Mouse (Mus musculus) C2C12 (cell line): Measurements from ENCODE around the gene Pnp. TPM values are rescaled to one million over a fixed set of nuclear protein-coding genes. Genes with fewer than 3 reads are reported as not detected.
"Not testable (repeated sequence)": the region's sequence is repeated elsewhere in the genome, so short reads cannot be mapped to it uniquely, and the experiment has no call there.

Experiments used
- H3K27me3 ChIP-seq: one replicate; pipeline ENCODE4 v1.6.1; 2011; ENCODE audit not compliant: control insufficient read depth, insufficient read depth, insufficient read length
- H3K36me3 ChIP-seq: one replicate; pipeline ENCODE4 v1.6.1; 2011; ENCODE audit not compliant: control insufficient read depth, insufficient read depth
- H3K4me3 ChIP-seq: one replicate; pipeline ENCODE4 v1.5.1; 2011; ENCODE audit warnings: mild to moderate bottlenecking, control low read depth; ENCODE audit not compliant: poor library complexity, insufficient read depth, severe bottlenecking
- H3K79me2 ChIP-seq: one replicate; pipeline ENCODE4 v1.6.1; 2011; ENCODE audit not compliant: control insufficient read depth, insufficient read depth
- H3K79me3 ChIP-seq: one replicate; pipeline ENCODE4 v1.6.1; 2011; ENCODE audit warnings: low read depth, control low read depth
- H3ac ChIP-seq: one replicate; pipeline ENCODE3; 2011; ENCODE audit warnings: low read depth; ENCODE audit not compliant: control insufficient read depth, insufficient read length
- CEBPB ChIP-seq: IDR thresholded peaks from one replicate; pipeline ENCODE4 v1.6.1; 2011; ENCODE audit warnings: low read depth, mild to moderate bottlenecking, control low read depth, moderate library complexity
- CTCF ChIP-seq: IDR thresholded peaks from one replicate; pipeline ENCODE4 v1.5.1; 2011; ENCODE audit not compliant: control insufficient read depth, insufficient read depth, insufficient read length
- FOSL1 ChIP-seq: IDR thresholded peaks from one replicate; pipeline ENCODE4 v1.8.0; 2011; ENCODE audit warnings: mild to moderate bottlenecking, low read length; ENCODE audit not compliant: poor library complexity, insufficient read depth, severe bottlenecking
- MAX ChIP-seq: IDR thresholded peaks from one replicate; pipeline ENCODE4 v1.6.1; 2011; ENCODE audit warnings: mild to moderate bottlenecking, control low read depth
- MYOD1 ChIP-seq: IDR thresholded peaks from one replicate; pipeline ENCODE4 v1.6.1; 2011; ENCODE audit warnings: low read depth; ENCODE audit not compliant: control insufficient read depth, insufficient read length
- MYOG ChIP-seq: IDR thresholded peaks from one replicate; pipeline ENCODE4 v1.6.1; 2011; ENCODE audit not compliant: control insufficient read depth, insufficient read length; ENCODE audit errors: extremely low read depth
- USF1 ChIP-seq: IDR thresholded peaks from one replicate; pipeline ENCODE4 v1.6.1; 2011; ENCODE audit warnings: low read depth, mild to moderate bottlenecking, control low read depth, moderate library complexity
- polyA plus RNA-seq: library from polyadenylated mRNA; unstranded; fragments of >200 nt; fragmentation: generic; extraction: Trizol; gene quantifications from one replicate; pipeline ENCODE4 v1.2.1, GENCODE M21; 2012; ENCODE audit warnings: missing spikeins

Pnp gene
- polyA plus RNA-seq, 1 experiment: 67.0 TPM

GRCm38 (mm10) chr14:50938940-50939339 lies 8.1 kb downstream of the Pnp start:
- no peak for TF ChIP-seq MYOD1
- Histone ChIP-seq H3K27me3 (no peaks in the 10 kb centered on the region), H3K79me3 (no peaks in the 10 kb centered on the region), H3K79me2 (no peaks in the 10 kb centered on the region), H3K4me3 (no peak overlapping the region), H3K36me3 (no peaks in the 10 kb centered on the region), H3ac (no peak overlapping the region)

- peaks cover 1% of the 10 kb centered on the region for H3K79me3 ChIP-seq
- peak within 1 kb of the TSS; percentile 59 for H3ac ChIP-seq
- H3K4me3 ChIP-seq: peak within 1 kb of the TSS; percentile 32
- TF ChIP-seq MYOD1 (no peak), USF1 (no peak), CTCF (peak; percentile 12), MAX (no peak), FOSL1 (no peak), CEBPB (peak; percentile 78), MYOG (no peak)
- no peaks in the 10 kb centered on the region for H3K27me3 ChIP-seq
- peaks cover 5% of the 10 kb centered on the region for H3K79me2 ChIP-seq
- no peaks in the 10 kb centered on the region for H3K36me3 ChIP-seq
Measured at GRCm38 (mm10) chr14:50943932-50944667, 13.2 kb downstream of the Pnp start, which contains the start of gene Gm49342. Gm49342 (plus strand) TSS chr14:50944517.

DNA sequence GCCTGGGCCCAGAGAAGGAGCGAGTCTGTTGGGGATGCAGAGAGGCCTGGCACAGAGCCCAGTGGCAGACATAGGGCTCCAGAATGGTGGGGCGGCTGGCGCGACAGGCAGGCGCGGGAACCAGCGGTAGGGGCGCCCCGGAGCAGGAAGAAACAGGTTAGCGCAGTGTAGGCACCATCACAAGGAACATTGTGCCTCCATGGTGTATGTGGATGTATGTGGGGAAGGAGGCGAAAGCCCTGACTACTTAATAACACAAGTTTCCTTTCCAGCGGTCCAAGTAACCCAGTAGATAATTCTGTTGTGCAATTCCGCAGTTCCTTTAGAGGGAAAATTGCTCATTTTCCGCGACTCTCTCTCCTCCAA lies 13.8 kb downstream of the Pnp start:
- H3K4me3 ChIP-seq: peak overlapping the region; percentile 32
- not testable (repeated sequence) for H3K27me3 ChIP-seq, H3ac ChIP-seq, H3K79me2 ChIP-seq, H3K36me3 ChIP-seq, H3K79me3 ChIP-seq

DNA sequence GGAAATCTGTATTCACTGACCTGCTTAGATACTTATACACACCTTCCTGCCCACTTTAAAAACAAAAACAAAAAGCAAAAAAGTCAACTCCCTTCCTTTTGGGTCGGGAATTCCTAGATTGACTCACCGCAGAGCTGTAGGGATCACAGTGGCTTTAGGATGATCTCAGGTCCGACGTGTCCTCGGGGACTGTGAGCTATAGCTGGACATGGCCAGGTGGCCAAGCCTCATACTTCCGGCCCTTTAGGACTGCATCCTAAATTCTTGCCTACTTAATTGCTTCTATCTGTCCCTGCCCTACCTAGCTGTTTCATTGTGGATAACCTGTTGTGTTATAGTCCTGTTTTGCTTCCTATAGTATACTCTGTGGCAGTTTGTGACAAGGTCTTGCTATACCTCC lies 14.2 kb downstream of the Pnp start:
- not testable (repeated sequence) for H3K79me3 ChIP-seq, H3ac ChIP-seq, H3K36me3 ChIP-seq, H3K79me2 ChIP-seq, H3K27me3 ChIP-seq
- H3K4me3 ChIP-seq: peak overlapping the region; percentile 32

- not testable (repeated sequence) for H3K79me3 ChIP-seq, H3K27me3 ChIP-seq, H3K79me2 ChIP-seq, H3ac ChIP-seq, H3K36me3 ChIP-seq
- peak overlapping the region; percentile 32 for H3K4me3 ChIP-seq
Measured at GRCm38 (mm10) chr14:50945526-50945925, 14.6 kb downstream of the Pnp start.

GRCm38 (mm10) chr14:50955487-50955886 lies 24.6 kb downstream of the Pnp start:
- Histone ChIP-seq H3K79me2 (no peaks in the 10 kb centered on the region), H3K27me3 (no peaks in the 10 kb centered on the region), H3K4me3 (no peak overlapping the region), H3K79me3 (peaks cover 1% of the 10 kb centered on the region), H3ac (no peak overlapping the region), H3K36me3 (no peaks in the 10 kb centered on the region)
- no peak for TF ChIP-seq MYOG
- TF ChIP-seq MYOD1: no peak
- TF ChIP-seq CTCF: no peak
- no peak for TF ChIP-seq USF1

GRCm38 (mm10) chr14:50955942-50956508 lies 25.1 kb downstream of the Pnp start, which contains the start of gene Pnp2:
Pnp2 (plus strand) TSS chr14:50955992.
- H3K79me3 ChIP-seq, H3K79me2 ChIP-seq, H3K36me3 ChIP-seq, H3ac ChIP-seq, H3K27me3 ChIP-seq: not testable (repeated sequence)
- H3K4me3 ChIP-seq: peak within 1 kb of the TSS; percentile 18

- not testable (repeated sequence) for H3K27me3 ChIP-seq, H3K79me3 ChIP-seq, H3ac ChIP-seq, H3K36me3 ChIP-seq, H3K79me2 ChIP-seq
- peak overlapping the region; percentile 18 for H3K4me3 ChIP-seq
Measured at GRCm38 (mm10) chr14:50956724-50957123, 25.8 kb downstream of the Pnp start.

GRCm38 (mm10) chr14:50957146-50957545 lies 26.3 kb downstream of the Pnp start:
- H3K4me3 ChIP-seq, H3K36me3 ChIP-seq, H3ac ChIP-seq, H3K79me3 ChIP-seq, H3K27me3 ChIP-seq, H3K79me2 ChIP-seq: not testable (repeated sequence)

GRCm38 (mm10) chr14:50958289-50958995 lies 27.6 kb downstream of the Pnp start:
- H3K4me3 ChIP-seq, H3K79me3 ChIP-seq, H3K79me2 ChIP-seq, H3K27me3 ChIP-seq, H3K36me3 ChIP-seq, H3ac ChIP-seq: not testable (repeated sequence)
